Mouse (Mus musculus) thymus, postnatal 0 days (tissue): ENCODE measurements around the gene Slco3a1. TPM values are rescaled to one million over a fixed set of nuclear protein-coding genes. Genes with fewer than 3 reads are reported as not detected.
A peak's percentile ranks its signal among the peaks of the same experiment; 100 is the strongest.
"Not testable (repeated sequence)": the region's sequence is repeated elsewhere in the genome, so short reads cannot be mapped to it uniquely, and the experiment has no call there.

Experiments
- DNase-seq: peaks from one replicate; pipeline ENCODE4 v3.0.0-alpha.2; 2015; ENCODE audit warnings: low spot score
- polyA plus RNA-seq: library from polyadenylated mRNA; unstranded; fragments of >200 nt; fragmentation: Nextera tagmentation; extraction: Ambion mirVana; gene quantifications from 2 replicates; pipeline ENCODE4 v1.2.1, GENCODE M21; 2015

Slco3a1 gene
- polyA plus RNA-seq, 1 experiment from 2014 or later: 11.0 TPM

GRCm38 (mm10) chr7:74436642-74437041 is 117.9 kb downstream of the Slco3a1 start:
- no peak for DNase-seq

GRCm38 (mm10) chr7:74432950-74433349 is 121.6 kb downstream of the Slco3a1 start:
- no peak for DNase-seq

DNA sequence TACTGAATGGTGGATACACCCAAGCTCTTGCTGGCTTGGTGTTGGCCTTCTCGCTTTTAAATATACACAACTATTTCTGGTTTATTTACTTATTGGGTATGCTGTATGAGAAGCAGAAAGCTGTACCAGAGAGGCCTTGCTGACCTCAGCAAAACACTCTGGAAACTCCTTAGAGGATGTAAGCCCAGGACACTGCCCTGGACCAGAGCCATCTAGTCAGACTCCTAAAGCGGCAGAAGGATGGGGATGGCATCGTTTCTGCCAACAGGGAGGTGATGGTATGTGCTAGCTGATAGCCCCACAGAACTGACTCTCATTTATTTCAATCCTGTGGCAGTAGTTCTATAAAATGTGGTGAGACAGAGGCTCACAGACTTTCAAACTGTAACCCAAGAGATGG is 125.3 kb downstream of the Slco3a1 start:
- no peak for DNase-seq

DNA sequence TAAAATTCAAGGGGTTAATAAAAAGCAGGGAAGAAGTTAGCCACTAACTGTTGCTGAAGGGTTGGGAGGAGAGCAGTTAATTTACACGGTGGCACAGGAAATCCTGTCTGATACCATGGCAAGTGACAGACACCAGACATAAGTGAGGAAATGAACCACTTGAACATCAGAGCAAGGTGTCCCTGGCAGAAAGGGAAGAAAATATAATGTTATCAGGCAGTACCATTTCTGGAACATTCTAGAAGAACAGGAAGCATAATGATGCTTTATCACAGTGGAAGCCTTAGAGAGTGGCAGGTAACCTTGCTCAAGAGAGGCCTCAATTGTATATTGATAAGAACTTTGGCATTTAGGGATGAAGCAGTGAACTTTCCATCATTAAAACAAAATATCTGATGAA is 127.4 kb downstream of the Slco3a1 start:
- no peak for DNase-seq

DNA sequence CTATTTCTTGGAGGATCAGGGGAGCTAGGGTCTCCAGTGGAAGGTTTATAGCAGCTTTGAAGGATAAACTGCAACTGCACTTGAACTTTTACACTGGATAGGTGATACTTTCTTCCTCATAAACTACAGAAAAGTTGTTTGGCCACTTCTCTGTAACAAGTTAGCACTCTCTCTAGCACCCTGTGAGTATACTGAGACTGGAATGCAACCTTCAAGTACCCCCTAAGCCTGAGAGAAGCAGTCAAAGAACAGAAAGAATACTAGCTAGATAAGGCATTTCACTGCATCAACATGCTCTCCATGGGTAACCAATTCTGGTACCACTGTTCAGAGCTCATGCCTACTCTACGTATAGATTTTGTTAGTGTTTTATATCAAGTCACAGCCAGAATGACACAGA is 128.6 kb downstream of the Slco3a1 start:
- DNase-seq: no peak

DNA sequence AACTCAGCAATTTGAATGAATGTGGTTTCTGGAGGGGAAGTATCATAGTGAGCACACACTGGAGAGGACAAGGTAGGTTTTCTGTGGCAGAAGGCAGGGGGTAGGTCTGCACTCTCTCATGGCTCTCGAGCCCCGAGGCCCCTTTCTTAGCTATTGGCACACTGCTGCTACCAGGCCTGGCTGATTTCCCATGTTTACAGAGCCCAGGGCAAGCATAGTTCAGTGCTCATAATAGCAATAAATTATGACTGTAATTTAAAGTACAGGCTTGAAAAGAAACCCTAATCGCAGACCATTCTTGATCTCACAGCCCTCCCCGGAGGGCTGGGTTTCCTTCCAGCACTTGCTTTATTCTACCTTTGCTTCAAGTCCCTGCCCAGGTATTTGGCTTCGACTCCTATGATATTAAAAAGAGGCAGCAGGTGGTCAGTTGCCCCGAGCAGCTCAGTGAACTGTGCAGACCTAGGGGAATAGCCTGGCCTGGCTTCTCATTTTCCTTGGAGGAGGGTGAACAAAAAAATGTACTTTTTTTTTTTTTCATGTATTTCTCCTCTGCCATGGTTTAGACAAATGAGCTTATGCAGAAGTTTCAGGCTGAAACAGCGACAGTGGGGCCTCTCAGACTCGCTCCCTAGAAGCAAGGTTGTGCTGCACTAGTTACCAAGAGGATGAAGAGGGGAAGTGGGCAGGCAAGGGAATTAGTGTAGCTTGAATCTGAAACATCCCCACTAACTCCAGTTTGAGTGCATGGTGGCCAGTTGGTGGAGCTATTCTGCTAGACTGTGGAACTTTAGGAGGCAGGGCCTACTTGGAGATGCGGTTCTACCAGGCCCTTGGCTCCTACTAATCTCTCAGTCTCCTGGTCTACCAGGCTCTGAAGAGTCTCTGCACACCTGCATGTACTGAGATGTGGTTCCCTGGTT is 130.4 kb downstream of the Slco3a1 start:
- DNase-seq: peak; percentile 43

- no peak for DNase-seq
Measured at GRCm38 (mm10) chr7:74423316-74423715, 131.3 kb downstream of the Slco3a1 start.

DNA sequence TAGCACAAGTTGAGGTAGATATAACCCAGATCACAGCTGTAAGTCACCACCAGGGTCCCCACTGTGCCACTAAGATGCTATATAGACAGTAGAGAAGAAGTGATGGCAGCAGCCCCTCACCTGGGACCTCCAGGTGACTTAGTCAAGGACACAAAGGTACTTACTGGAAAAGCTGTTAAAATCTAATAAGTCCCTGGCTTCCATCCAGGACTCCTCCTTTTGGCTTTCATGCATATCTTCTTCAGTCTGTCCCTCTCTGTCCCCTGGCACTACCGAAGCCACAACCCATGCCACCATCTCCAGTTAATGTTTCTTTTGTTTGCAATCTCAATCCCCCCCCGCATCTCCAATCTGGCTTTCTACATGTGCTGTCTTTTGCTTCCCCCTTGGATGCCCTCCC is 131.8 kb downstream of the Slco3a1 start:
- no peak for DNase-seq

GRCm38 (mm10) chr7:74422002-74422401 is 132.6 kb downstream of the Slco3a1 start:
- no peak for DNase-seq

GRCm38 (mm10) chr7:74421591-74421990 is 133.0 kb downstream of the Slco3a1 start:
- no peak for DNase-seq

DNA sequence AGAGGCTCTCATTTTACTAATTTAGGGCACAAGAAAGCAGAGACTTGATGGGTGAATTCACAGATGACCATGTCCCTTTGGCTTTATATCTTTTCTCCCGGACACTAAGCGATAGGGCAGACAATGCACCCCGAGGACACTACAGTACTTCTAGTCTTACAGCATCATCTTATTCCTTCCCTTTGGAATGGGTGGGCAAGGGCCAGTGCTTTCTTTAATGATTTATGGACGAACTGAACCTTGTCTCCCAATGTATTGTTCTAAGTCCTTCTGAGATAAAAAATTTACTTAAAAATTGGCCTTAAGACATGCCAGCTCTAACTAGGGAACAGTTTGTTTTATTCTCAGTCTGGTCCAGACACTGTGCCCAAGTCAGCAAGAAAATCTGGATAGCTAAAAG is 134.9 kb downstream of the Slco3a1 start:
- DNase-seq: no peak

- no peak for DNase-seq
Measured at GRCm38 (mm10) chr7:74417009-74417408, 137.6 kb downstream of the Slco3a1 start.

- no peak for DNase-seq
Measured at GRCm38 (mm10) chr7:74415241-74415640, 139.3 kb downstream of the Slco3a1 start.

DNA sequence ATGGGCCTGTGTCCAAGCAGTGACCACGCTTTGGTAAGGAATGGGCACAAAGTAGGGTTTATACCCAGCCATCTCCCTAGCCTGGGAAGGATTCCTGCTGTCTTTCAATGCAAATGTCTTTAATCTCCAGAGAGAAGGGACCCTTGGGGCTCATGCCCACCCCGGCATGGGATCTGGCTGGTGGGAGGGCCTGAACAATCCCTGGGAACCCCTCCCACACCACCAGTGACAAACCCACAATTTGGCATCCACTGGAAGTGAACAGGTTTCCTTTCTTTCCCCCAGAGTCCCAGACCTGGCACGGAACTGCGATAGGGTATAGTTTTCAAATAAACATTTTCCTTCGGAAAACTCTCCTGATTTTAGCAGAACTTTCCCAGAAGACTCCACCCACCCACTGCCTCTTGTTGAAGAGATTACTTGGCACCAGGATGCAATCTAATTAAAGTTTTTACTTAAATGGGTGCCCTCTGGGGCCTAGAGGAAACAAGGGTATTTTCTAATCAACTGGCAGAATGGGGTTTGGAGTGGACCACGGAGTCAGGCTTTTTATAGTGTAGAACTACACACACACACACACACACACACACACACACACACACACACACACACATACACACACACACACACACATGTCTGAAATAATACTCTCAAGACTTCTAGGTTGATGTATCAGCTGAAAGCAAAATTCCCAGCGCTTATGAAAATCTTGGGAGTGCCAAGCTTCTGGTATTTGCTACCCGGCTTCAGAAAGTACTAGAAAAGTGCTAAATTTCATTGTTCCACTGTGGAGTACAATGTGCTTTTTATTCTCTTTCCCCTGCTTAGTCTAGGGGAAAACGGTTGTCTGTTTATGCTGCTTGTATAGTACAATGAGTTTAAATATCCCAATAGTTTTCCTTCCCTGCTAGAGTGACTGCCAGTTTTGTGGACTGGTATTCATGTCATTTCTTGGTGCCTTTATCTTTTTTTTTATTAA is 140.6 kb downstream of the Slco3a1 start:
- DNase-seq: no peak

DNA sequence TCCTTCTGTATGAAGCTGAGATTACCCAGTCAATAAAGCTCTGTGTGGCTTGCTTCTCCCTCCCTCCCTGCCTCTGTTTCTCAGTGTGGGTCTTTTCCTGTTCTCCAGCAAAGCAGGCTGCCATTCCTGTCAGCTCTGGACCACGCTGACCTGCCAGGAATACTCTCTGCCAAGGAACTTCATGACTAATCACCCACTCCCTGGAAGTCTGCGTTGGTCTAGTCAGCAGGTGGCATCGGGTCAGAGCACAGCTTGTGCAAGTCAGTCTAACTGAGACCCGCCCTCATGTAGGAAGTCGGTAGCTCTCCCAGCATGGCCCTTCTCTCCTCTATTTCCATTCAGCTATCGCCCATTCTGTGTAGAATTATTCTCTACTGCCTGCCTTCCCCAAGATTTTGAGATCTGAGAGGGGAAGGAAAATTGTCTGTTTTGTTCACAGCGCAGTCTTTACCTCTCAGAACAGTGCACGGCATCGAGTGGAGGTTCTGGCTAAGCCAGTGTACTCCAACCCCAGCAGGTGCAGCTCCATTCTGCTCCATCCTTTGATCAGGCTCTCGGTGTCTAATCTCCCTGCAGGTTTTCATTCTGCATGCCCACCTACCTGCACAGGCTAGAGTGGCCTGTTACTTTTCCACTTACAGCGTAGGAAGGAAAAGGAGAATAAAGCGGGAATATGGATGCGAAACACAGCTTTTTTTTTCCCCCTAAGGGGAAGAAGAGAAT is 145.8 kb downstream of the Slco3a1 start:
- DNase-seq: no peak

DNA sequence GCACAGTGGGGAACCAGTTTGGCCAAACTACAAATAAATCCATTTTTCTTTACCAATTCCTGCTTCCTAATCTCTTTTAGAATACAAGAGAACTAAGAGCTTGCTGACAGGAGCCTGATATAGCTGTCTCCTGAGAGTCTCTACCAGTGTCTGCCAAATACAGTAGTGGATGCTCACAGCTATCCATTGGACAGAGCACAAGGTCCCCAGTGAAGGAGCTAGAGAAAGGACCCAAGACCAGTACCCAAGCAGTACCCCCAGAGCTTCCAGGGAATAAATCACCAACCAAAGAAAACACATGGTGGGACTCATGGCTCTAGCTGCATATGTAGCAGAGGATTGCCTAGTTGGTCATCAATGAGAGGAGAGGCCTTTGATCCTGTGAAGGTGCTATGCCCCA is 146.7 kb downstream of the Slco3a1 start:
- not testable (repeated sequence) for DNase-seq

- DNase-seq: no peak
Measured at GRCm38 (mm10) chr7:74399729-74400128, 154.9 kb downstream of the Slco3a1 start.

GRCm38 (mm10) chr7:74399154-74399553 is 155.4 kb downstream of the Slco3a1 start:
- DNase-seq: no peak

DNA sequence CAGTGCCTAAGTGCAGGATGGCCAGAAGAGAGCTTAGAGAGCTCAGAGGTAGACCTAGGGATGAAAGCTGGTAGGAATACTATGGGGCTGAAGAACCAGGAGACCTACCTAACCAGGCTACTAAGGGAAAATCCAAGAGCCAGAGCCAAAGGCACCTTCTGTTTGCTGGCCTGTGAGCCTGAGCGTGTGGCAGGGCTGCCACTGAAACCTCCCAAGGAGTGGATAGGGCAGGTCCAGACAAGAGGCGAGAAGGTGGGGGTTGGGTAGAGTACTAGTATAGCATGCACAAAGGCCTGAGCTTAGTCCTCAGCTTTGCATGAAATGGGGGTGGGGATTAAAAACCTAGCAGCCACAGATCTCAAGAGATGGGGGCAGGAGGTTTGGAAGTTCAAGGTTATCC is 156.3 kb downstream of the Slco3a1 start:
- DNase-seq: no peak

DNA sequence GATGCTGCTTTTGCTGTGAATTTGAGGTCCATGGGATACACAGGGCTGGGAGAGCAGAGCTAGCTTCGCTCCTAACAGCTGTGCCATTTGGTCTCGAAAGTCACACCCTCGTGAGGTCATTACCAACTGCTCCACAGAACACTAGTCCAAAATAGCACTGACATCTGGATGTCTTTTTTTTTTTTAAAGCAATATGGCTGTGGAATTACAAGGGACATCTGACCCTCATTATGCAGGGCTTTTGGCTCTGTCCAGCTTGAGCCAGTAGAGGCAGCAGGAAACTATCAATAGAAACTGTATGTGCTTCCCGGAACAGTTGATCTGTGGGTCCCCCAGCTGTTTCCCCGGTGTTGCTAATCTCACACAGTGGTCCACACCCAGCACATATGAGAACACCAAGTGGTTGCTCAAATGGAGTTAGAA is 163.1 kb downstream of the Slco3a1 start:
- no peak for DNase-seq

DNA sequence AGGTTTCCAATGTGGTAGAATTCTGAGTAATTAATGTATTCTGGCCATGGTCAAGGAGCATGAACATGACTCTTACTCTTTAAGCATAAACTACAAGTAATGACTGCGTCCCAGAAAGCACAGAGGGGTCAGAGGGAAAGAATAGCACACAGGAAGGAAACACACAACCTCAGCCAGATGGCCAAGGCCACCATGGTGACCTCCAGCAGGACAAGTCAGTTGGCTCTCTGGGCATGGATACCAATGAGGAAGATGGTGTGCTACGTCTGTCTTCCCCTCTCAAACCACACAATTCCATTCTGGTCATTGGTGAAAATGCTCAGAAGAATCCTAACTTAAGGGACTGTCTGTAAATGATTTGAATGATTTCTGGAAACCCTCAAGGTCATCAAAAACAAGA is 165.0 kb downstream of the Slco3a1 start:
- no peak for DNase-seq
